Mouse (Mus musculus): ENCODE measurements around the gene Nudt16. TPM values are rescaled to one million over a fixed set of nuclear protein-coding genes. Genes with fewer than 3 reads are reported as not detected.

The Nudt16 gene
- polyA plus RNA-seq, 1 experiment from 2014 or later = 23.6 TPM

Other genes with a start within 250 kb of the Nudt16 start
- gene Mrpl3, start 78.6 kb downstream of the Nudt16 start, polyA plus RNA-seq (2015; fragmentation: Nextera tagmentation; extraction: Ambion mirVana) = 113 and 121 TPM in 2 replicates
- not detected in 2 replicates for gene 1700080E11Rik, start 13.3 kb upstream of the Nudt16 start, polyA plus RNA-seq (2015; fragmentation: Nextera tagmentation; extraction: Ambion mirVana)